Mouse (Mus musculus): Measurements from ENCODE around the gene Lyplal1. TPM values are rescaled to one million over a fixed set of nuclear protein-coding genes. Genes with fewer than 3 reads are reported as not detected.

Lyplal1 gene
- polyA plus RNA-seq, 1 experiment from 2014 or later = 15.7 TPM

GRCm38 (mm10) chr1:186116086-186116600 lies 967 bp downstream of the Lyplal1 start:
- Histone ChIP-seq H3K36me3 (peaks cover 12% of the 10 kb centered on the region), H3K27me3 (ENCODE audit: insufficient read depth, poor library complexity, severe bottlenecking) (no peaks in the 10 kb centered on the region), H3K4me3 (peak overlapping the region; percentile 69), H3K9me3 (0 out of 2 replicates have a peak, but pooled peaks cover 5% of the 10 kb centered on the region), H3K27ac (peak overlapping the region; percentile 96; the same call in 1 of the 2 replicates), H3K4me1 (replicated peaks) (peaks cover 11% of the 10 kb centered on the region)
- DNase-seq (ENCODE audit: low spot score) = no peak
- WGBS = 78% methylated on average over 7 of the region's 7 CpGs

GRCm38 (mm10) chr1:186102313-186102712 lies 14.8 kb downstream of the Lyplal1 start:
- WGBS = 94% methylated on average over 8 of the region's 8 CpGs
- no peak overlapping the region for H3K4me3 ChIP-seq
- H3K27ac ChIP-seq = no peak overlapping the region
- no peaks in the 10 kb centered on the region for H3K4me1 ChIP-seq (replicated peaks)
- H3K27me3 ChIP-seq (ENCODE audit: insufficient read depth, poor library complexity, severe bottlenecking) = no peaks in the 10 kb centered on the region
- H3K36me3 ChIP-seq = no peaks in the 10 kb centered on the region
- no peaks in the 10 kb centered on the region for H3K9me3 ChIP-seq
- DNase-seq (ENCODE audit: low spot score) = no peak

- no peak for DNase-seq (ENCODE audit: low spot score)
- Histone ChIP-seq H3K4me3 (no peak overlapping the region), H3K4me1 (replicated peaks) (no peaks in the 10 kb centered on the region), H3K9me3 (no peaks in the 10 kb centered on the region), H3K36me3 (no peaks in the 10 kb centered on the region), H3K27ac (no peak overlapping the region), H3K27me3 (ENCODE audit: insufficient read depth, poor library complexity, severe bottlenecking) (no peaks in the 10 kb centered on the region)
- WGBS = 91% methylated on average over 2 of the region's 2 CpGs
Measured at GRCm38 (mm10) chr1:186066266-186066897, 50.7 kb downstream of the Lyplal1 start.

GRCm38 (mm10) chr1:186060041-186060440 lies 57.1 kb downstream of the Lyplal1 start:
- Histone ChIP-seq H3K27ac (no peak overlapping the region), H3K4me3 (no peak overlapping the region), H3K27me3 (ENCODE audit: insufficient read depth, poor library complexity, severe bottlenecking) (no peaks in the 10 kb centered on the region), H3K9me3 (no peaks in the 10 kb centered on the region), H3K4me1 (replicated peaks) (no peaks in the 10 kb centered on the region), H3K36me3 (no peaks in the 10 kb centered on the region)
- WGBS = 90% methylated on average over 2 of the region's 2 CpGs
- no peak for DNase-seq (ENCODE audit: low spot score)

- Histone ChIP-seq H3K4me3 (no peak overlapping the region), H3K9me3 (no peaks in the 10 kb centered on the region), H3K36me3 (no peaks in the 10 kb centered on the region), H3K4me1 (replicated peaks) (no peaks in the 10 kb centered on the region), H3K27me3 (ENCODE audit: insufficient read depth, poor library complexity, severe bottlenecking) (no peaks in the 10 kb centered on the region), H3K27ac (no peak overlapping the region)
- DNase-seq (ENCODE audit: low spot score) = no peak
- WGBS = 95% methylated on average over 7 of the region's 7 CpGs
Measured at GRCm38 (mm10) chr1:186054227-186054626, 62.9 kb downstream of the Lyplal1 start.

- WGBS = 91% methylated on average over 12 of the region's 12 CpGs
Measured at GRCm38 (mm10) chr1:186053280-186054043, 63.6 kb downstream of the Lyplal1 start.

GRCm38 (mm10) chr1:186043709-186044452 lies 73.2 kb downstream of the Lyplal1 start:
- H3K36me3 ChIP-seq = no peaks in the 10 kb centered on the region
- H3K9me3 ChIP-seq = peaks cover 5% of the 10 kb centered on the region; the same call in 1 of the 2 replicates
- no peak overlapping the region for H3K4me3 ChIP-seq
- WGBS = 86% methylated on average over 11 of the region's 11 CpGs
- no peak overlapping the region for H3K27ac ChIP-seq
- no peaks in the 10 kb centered on the region for H3K27me3 ChIP-seq (ENCODE audit: insufficient read depth, poor library complexity, severe bottlenecking)
- H3K4me1 ChIP-seq (replicated peaks) = 0 out of 2 replicates have a peak, but pooled peaks cover 5% of the 10 kb centered on the region
- no peak for DNase-seq (ENCODE audit: low spot score)

More at GRCm38 (mm10) chr1:186053280-186054043, 63.6 kb downstream of the Lyplal1 start:
- Histone ChIP-seq H3K9me3 (no peaks in the 10 kb centered on the region), H3K27me3 (ENCODE audit: insufficient read depth, poor library complexity, severe bottlenecking) (no peaks in the 10 kb centered on the region), H3K36me3 (no peaks in the 10 kb centered on the region), H3K4me3 (no peak overlapping the region), H3K4me1 (replicated peaks) (no peaks in the 10 kb centered on the region), H3K27ac (no peak overlapping the region)
- DNase-seq (ENCODE audit: low spot score) = no peak

GRCm38 (mm10) chr1:186041841-186042240 lies 75.3 kb downstream of the Lyplal1 start:
- 69% methylated on average over 1 of the region's 1 CpGs for WGBS
- no peaks in the 10 kb centered on the region for H3K9me3 ChIP-seq
- no peak for DNase-seq (ENCODE audit: low spot score)
- no peak overlapping the region for H3K27ac ChIP-seq
- no peaks in the 10 kb centered on the region for H3K27me3 ChIP-seq (ENCODE audit: insufficient read depth, poor library complexity, severe bottlenecking)
- no peak overlapping the region for H3K4me3 ChIP-seq
- no peaks in the 10 kb centered on the region for H3K36me3 ChIP-seq
- H3K4me1 ChIP-seq (replicated peaks) = 0 out of 2 replicates have a peak, but pooled peaks cover 5% of the 10 kb centered on the region
